Mouse (Mus musculus) frontal cortex, postnatal 10 days (tissue): ENCODE results near the gene Wnt7a.
A peak's percentile ranks its signal among the peaks of the same experiment; 100 is the strongest.

Experiments
- DNase-seq, 2 experiments: peaks; one replicate each; pipeline ENCODE4 v3.0.0; 2022; ENCODE audit warnings: low spot score in 2 of 2, mixed read lengths in 1 of 2

Gene Wnt7a

DNA sequence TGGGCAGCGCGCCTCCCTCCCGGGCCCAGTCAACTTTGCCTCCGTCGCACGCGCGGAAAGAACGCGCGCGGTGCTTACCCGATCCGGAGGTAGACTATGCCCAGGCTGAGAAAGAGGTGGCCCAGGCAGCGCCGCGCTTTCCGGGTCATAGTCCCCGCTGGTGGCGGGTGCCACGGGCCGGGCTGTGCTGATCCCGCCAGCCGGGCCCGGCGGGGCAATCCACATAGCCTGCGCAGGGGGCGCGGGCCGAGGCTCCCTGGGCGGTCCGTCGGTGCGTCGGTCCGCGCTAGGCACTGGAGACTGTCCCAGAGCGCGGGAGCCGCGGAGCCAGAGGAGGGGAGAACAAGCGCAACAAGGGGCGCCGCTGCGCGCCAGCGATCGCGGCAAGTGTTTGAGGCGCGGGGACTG lies at the start of gene Wnt7a:
TSS of gene Wnt7a (minus strand) at position 403 of the 408 bp plus-strand sequence.
- DNase-seq: peak in 1 of 2 experiments; percentile 61

DNA sequence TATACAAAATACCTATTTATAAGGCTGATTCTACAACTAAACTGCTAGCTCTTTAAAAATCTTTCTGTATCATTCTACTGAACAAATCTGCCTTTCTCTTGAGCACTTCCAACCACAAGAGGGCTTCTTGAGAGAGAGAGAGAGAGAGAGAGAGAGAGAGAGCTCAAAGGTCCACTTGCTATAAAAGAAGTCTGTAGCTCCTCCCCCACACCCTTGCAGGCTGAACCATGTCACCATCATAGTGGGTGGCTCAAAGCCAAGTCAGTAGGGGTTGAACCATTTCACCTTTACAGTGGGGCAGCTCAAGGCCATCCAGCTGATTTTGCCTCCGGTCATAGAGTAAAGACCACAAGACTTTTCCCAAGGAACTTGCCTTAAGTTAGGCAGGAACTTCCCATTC lies 48.3 kb upstream of the Wnt7a start:
- DNase-seq: no peak

DNA sequence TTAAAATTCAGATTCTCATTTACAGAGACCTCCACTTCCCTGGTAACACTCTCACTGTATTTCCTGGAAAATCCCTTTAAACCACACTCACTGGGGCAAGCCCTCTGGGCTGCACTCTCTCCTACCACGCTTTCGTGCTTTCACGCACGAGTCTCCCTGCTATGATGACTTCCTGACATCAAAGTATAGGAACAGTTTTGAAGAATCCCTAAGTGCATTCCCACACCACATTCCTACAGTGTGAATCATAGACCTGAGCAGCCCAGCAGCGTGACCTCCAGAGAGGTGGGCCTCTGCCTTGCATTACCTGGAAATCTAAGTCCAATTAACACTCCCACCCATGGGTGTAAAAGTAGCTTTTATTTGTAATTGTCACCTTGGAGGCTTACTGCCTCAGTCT lies 43.4 kb upstream of the Wnt7a start:
- no peak for DNase-seq

DNA sequence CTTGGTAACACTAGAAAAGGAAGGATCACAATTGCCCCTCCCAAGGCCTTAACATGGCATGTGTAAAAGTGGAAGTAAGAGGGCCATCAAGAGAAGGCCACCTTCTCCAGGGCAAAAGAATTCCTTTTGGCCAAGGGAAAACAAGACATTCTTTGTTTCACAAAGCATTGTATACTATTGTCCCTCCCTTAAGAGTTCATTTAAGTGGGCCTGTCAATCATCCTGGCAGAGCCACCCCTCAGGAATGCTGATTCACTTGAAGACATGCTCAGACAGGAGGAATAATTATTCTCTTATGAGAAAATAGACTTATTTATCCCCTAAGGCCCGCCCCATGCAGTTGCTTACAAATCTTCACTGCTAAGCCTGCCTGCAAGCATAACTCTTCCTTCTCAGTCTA lies 40.9 kb upstream of the Wnt7a start:
- no peak for DNase-seq

DNA sequence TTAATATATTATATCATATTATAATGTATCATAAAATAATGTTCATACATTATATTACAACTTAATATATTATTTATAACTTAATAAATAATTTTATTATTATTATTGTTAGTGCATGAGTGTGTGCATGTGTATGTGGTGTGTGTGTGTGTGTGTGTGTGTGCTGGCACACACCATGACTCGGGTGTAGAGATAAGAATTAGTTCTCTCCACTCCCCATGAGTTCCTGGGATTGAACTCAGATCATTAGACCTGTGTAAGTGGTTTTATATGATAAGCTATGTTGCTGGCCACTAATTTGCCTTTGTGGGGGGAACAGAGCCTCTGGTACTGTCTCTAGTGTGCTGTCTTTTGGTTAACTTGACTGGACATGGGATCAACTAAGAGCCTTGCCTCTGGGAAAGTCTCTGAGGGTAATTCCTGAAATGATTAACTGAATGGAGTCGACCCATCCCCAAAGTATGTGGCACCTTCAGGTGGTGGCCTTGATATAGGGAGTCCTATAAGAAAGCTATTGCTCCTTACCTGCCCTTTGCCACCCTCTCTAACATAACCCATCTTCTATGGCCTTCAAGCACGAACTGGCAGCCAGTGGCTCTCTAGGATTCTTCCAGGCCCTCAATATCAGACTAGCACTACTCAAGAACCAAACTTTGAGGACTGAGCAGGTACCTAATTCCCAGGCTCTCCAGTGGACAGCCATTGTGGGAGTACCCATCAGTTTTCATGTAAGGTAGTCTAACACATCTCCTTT lies 38.5 kb upstream of the Wnt7a start:
- DNase-seq: no peak

DNA sequence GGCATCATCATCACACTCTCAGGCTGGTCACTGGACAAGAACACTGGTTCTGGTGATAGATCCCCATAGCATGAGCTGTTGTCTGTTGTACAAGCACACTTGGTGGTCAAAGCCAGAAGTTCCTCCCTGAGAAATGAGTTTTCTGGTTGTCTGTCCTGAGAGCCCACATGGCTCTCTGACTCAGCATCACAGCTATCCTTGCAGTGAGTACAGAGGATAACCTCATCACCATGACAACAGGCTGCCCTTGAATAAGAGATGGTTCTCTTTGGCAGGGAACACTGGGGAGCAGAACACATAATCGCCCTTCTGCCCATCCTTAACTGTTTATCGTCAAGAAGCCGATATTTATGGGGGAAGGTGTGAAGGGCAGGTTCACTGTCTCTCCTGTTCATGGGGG lies 34.2 kb upstream of the Wnt7a start:
- no peak for DNase-seq

DNA sequence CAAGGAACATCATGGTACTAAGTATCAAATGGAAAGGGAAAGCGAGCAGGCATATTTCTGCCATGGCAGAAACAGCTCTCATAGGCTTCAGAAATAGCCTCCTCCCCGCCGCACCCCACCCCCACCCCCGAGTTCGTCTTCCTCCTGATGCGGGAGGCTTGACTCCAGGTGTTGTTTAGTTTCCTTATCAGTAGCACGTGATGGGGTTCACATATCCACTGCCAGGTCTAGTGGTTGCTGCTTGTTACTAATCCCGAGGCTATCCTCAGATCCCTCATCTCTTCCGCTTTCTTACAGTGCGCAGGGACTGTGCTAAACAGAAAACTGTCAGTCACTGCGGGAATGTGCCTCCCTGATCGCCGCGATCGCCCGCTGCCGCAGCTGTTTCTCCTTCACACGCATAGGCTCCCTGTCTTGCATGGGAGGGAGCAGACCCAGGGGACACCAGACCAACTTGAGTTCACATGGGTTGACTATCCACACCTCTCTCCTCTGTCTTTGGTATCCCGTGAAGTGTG lies 30.0 kb upstream of the Wnt7a start:
- no peak for DNase-seq

DNA sequence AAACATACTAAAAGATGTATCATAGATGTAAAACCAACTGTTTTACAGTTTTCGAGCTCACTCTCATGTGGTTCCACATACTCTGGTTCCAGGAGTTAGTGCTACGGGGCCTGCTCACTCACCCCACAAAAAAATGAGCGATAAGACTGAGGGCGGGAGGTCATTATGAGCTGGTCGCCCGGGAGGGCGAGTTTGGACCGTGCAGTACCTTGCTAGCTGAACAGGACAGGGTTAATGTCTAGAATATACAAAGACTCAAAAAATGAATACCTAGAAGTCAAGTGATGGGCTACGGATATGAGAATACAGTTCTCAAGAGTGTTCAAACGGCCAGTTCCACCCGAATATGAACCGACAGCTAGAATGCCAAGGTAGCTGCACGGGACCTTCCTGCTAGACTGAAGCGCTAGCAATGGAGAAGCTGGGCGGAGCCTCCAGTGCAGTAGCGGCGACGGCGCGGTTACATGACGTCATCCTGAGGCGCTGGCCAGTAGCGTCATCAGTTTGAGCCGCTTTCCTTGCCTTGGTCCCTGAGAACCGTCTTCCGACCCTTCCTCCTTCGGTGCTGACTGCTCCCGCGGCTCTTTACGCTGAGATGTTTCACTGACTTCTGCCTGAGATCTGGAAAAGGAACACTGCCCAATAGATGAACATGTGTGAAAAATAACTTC lies 29.4 kb upstream of the Wnt7a start:
- DNase-seq: peak; percentile 93 to 98

DNA sequence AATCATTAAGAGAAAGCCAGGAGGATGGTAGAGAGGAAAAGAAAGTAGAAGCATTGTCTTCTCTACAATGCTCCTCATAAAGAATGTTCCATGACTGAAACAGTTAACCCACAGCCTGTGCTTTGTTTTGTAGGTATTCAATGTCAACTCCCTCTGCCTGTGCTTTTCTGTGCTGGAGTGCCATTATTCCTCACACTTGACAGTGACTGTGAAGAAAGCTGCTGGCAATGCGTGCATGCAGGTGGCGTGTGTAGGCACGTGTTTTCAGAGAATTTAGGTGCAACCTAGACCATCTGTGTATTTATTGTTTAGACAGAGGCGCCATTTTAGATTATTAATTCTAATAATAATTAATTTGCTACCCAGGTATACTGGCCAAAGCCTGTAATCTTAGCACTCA lies 13.0 kb upstream of the Wnt7a start:
- no peak for DNase-seq

DNA sequence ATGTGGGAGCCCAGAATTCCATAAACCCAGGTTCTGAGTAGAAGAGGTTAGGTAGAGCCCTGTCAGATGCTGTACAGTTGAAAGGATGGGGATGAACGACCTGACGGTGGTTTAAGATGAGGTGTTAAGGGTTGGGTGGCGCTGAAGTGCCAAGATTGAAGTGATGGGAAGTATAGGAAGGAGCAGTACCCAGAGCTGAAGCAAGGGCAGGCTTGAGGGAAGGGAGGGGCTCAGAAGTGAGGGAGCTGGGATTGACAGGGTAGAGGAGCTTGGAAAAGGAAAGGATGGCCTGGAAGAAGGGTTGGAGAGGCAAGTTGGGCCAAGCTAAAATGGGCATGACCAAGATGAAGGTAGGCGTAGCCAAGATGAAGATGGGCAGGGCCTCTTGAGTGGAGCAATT lies 10.5 kb upstream of the Wnt7a start:
- DNase-seq: no peak

DNA sequence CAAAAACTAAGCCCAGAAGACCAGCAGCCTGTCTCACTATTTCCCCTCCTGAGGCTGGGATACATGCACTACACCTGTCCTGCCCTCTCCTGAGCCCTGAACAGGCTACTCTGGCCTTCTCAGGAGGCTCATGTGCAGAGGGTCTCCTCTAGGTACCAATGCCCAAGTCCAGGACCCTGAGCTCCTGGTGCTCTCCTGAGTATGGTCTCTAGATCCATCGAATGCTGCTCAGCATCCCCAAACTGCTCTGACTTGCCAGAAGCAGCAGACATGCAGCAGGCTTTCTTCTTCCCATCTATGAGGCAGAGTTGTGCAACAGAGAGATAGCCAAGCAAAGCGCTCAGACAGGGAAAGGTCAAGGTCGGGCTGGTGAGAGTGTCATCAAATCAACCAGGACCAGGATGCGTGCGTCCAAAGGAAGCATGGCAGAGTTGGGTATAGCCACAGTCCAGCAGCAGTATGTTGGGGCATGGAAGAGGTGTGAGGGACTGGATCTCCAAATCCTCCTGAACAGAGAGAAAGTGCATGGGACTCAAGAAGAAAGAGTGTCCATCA lies 6.2 kb upstream of the Wnt7a start:
- no peak for DNase-seq

DNA sequence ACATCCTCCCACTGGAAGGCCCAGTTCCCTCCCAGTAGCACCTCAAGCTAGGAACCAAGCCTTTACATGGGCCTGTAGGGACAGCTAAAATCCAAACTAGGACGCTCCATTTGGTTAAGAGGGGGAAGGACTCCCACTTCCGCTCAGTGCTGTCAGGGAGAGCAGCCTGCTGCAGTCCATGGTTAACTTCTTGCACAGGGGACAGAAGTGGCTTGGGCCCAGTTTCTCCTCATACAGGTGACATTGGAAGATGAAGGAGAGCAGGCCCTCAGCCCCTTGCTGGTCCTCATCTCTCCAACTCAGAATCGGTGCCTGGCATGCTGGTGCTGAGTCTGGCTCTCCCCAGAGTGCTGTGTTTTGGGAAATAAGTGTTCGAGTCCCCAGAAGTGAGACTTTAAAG lies 5.0 kb upstream of the Wnt7a start:
- DNase-seq: no peak

DNA sequence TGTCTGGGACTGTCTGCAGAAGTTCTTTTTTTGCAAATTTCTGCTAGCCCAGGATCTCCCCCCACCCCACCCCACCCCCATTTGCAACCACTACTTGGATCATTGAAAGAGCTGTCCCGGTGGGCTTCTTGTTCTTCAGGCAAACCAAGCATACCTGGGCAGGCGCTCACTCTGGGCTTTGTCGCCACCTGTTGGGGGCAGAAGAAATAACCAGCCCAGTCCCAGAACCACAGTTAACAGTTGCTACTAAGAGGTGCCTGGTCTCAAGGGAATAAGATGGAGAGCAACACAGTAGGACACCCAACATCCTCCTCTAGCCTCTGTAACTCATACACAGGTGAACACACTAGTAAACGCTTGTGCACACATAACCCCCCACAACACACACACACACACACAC lies 3.7 kb upstream of the Wnt7a start:
- peak in 1 of 2 experiments; percentile 58 for DNase-seq

DNA sequence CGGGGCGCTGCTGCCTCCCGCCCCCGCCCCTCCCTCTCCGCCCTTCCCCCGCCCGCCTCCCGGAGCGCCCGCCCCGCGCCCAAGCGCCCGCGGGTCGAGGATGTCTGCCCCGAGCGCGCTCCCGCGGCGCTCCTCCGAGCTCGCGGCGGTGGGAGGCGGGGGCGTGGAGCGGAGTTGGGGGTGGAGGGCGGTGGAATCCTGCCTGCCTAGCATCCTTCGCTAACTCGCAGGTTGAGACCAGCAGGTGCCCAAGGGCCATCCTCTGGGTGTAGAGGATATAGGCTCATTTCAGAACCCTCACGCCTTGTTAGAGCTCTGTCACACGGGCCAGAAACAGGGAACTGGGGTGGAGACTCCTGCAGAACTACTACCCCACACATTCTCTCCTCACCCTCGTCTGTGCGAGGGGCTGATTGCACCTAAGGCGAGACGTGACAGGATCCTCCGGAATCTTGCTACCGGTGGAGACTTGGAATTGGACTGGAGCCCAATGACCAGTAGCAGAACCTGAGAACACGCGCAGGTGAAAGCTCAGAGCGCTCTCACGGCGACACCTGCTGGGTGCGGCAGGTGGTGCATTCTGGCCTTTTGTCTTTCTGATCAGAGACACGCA lies 312 bp upstream of the Wnt7a start:
- peak; percentile 45 to 83 for DNase-seq

DNA sequence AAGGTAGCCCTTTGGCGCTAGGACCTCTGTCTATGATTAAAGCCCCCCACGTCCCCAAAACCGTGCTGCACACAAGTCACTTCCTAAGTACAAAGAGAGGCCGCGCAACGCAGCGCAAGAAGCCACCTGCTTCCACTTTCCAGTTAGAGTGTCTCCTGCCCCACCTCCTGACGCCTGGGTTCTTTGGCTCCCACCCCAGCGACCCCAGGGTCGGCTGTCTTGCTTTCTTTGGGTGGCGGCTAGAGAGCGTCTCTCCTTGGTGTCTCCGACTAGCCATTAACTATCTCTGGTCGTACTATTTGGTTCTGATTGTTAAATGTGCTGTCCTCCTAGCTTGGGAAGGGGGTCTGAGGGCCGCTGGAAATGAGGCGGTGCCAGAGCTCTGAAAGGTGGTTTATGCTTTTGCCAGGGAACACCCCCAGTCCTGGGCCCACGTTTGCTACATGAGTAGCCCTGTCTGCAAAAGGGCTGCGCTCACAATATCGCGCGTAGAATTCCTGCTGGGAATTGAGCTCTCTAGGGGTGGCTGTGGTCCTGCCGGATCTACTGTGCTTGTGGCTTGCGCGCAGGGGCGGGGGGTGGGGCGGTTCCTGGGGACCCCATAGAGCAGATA lies 889 bp downstream of the Wnt7a start:
- DNase-seq: peak in 1 of 2 experiments; percentile 23

DNA sequence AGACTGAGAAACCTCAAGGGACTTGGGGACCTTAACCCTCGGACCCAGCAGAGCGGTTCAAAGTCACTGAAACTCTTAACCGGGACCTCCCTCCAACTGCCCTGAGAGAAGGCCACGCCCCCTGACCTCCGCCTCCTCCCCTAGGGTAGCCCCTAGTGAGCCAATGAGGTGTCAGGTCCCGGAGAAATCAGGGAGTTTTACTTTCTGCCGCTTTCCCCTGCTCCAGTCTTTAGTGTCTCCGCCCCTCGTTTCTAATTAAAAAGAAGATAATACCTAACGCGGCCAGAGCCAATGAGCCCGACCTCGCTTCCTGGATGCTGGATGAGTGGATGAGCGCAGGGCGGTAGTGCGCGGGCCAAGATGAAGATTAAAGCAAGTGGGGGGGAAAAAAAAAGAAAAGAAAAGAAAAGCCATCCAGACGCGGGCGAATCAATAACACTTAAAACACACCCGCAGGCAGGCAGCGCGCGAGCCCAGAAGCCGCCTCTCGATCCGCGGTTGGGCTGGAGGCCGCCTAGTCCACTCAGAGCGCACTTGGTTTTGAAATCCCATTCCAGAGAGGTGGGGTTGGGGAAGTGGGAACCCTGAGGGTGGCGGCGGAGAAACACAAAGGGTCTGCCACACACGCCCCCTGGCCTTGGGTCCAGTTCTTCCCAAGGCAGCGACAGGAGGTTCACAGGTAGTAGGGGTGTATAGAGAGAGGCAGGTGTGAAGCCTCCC lies 1.6 kb downstream of the Wnt7a start:
- DNase-seq: no peak

DNA sequence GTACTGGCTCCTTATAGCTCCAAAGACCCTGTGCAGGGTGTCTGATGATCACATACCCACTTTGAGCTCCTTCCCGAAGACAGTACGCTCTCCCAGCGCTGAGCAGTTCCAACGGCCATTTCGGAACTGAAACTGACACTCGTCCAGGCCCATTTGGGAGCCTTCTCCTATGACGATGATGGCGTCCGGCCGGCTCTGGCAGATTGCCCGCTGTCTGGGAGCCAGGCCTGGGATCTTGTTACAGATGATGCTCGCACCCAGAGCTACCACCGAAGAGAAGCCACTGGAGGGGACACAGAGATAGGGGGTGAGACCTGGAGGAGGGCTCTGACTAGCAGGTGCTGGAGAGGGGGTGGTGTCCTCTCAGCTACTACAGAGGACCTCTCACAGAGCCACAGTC lies 2.5 kb downstream of the Wnt7a start:
- DNase-seq: peak in 1 of 2 experiments; percentile 32

DNA sequence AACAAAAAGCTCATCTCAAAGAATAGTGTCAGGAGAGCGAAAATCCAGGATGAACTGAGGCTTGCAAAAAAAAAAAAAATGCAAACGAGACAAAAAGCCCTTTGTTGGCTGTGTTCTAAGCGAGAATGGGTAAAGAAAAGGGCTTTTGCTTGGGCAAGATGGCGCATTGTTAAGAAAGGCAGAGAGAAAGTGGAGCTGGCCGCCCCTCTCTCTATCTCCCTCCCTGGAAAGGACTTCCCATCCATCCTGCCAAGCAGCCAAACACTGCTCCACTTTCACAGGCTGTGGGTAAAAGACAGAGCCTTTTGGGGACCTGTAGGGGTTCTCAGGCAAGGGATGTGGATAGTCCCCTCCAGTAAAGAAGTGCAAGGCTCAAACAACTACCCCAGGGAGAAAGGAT lies 9.6 kb downstream of the Wnt7a start:
- DNase-seq: no peak

DNA sequence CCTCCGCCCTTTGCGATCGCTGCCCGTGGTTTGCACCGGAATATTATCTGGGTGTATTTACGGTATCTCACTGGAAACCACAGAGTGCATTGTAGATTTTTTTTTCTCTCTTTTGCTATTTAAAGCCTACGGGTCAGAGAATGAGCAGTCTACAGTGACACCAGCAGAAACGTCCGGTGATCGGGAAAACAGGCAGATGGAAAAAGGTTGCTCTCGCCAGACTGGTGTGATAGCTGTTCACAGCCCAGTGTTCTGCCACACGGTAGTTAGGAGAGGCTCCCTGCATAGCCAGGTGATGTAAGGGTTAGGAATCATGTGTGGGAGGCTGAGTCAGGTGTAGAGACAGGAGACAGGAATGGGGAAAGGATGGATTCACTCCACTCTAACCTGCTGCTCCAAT lies 10.6 kb downstream of the Wnt7a start:
- DNase-seq: no peak

DNA sequence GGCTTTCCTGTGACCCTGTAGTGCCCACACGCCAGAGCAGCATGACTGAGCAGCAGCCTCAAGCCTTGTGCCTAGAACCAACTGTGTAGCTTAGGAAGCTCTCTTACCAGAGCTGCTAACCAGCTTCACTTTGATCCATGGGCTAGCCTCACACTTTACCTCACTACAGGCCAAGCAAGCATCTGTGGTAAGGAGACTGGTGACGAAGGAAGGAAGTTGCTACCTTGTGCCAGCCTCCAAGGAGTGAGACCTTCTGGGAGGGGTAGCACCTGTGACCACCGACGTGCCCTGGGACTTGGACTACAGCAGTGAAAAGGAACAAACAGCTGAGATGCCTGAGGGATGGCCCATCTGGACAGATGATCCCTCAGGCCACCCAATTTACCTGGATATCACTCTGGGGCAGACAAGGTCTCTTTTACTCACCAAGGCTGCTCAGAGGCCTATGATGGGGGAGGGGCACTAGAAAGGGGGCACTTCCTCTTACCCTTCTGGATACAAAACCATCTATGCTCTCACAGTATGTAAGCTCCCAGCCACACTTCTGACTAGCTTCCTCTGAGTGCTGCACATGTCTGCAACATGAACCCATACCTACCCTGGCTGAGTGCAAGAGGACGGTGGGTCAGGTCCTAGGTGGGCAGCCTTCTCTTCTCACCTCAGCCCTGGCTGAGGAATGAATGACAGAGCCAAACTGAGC lies 18.5 kb downstream of the Wnt7a start:
- no peak for DNase-seq

DNA sequence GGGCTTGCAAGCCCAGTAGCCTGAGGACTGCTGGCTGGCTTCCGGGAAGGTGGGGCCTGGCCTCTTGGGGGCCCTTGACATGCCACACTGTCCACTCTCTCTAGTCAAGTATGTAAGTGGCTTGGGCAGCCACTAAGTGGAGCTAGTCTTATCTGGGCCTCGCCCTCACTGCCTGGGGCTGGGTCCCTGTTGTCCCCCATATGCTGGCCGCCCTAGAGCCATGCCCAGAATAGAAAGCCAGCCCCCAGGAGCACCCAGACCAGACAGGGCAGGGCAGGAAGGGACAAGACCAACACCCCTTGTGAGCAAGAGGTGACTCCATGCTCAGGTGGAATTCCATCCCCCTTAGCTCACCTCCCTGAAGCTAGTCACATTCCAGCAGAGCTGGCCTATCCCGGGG lies 22.0 kb downstream of the Wnt7a start:
- no peak for DNase-seq
